In genomic region chr2:60082984-60083636, GRCm38 (mm10) we compare ENCODE assay signal across 8 mouse cellular contexts.
A peak's percentile ranks its signal among the peaks of the same experiment; 100 is the strongest.
DNase-seq lines count a peak whose midpoint lies in the region; ATAC-seq and TF ChIP-seq lines count a peak whose summit lies in the region.

No protein-coding gene starts in this region.

- WGBS in heart, adult 2 months: 32% methylated on average over 7 of the region's 7 CpGs
- WGBS in intestine, embryonic 16.5 days: 60% methylated on average over 7 of the region's 7 CpGs

- H3K4me2 ChIP-seq in intestine, embryonic 16.5 days (ENCODE audit: low read depth, low read length): no peak overlapping the region

- peaks cover 2% of the 10 kb centered on the region for H3K79me2 ChIP-seq in heart, adult 2 months (replicated peaks; ENCODE audit: control insufficient read depth, insufficient read depth, low read length)

- peak; percentile 41 to 45 for DNase-seq in heart, adult 2 months
- DNase-seq in heart, postnatal 25 days (ENCODE audit: low spot score): no peak
- peak; percentile 39 for DNase-seq in A20 (ENCODE audit: low read depth, low spot score)
- peak; percentile 42 for DNase-seq in adrenal gland, postnatal 36 days
- peak; percentile 33 to 36 for DNase-seq in kidney, postnatal 36 days
- DNase-seq in embryo, embryonic 9.5 days (ENCODE audit: extremely low spot score): no peak
- DNase-seq in retina, embryonic 14.5 days (ENCODE audit: low spot score): no peak

- peaks cover 29% of the 10 kb centered on the region for H3K36me3 ChIP-seq in heart, adult 2 months (ENCODE audit: control insufficient read depth, insufficient read depth, low read length)
- H3K36me3 ChIP-seq in intestine, embryonic 16.5 days (ENCODE audit: control insufficient read depth, insufficient read depth, low read length): no peaks in the 10 kb centered on the region

- H3K27me3 ChIP-seq in heart, adult 2 months (ENCODE audit: control insufficient read depth, insufficient read depth, low read length): no peaks in the 10 kb centered on the region
- no peaks in the 10 kb centered on the region for H3K27me3 ChIP-seq in intestine, embryonic 16.5 days (replicated peaks; ENCODE audit: control insufficient read depth, insufficient read depth, low read length)

- no peak for TF ChIP-seq POLR2A in heart, adult 2 months (IDR thresholded peaks at IDR 0.05; ENCODE audit: insufficient read depth, low read depth, low read length)

- peaks cover 26% of the 10 kb centered on the region for H3K4me1 ChIP-seq in heart, adult 2 months (ENCODE audit: control insufficient read depth, insufficient read depth, low read length)
- peaks cover 7% of the 10 kb centered on the region; the same call in 1 of the 2 replicates for H3K4me1 ChIP-seq in intestine, embryonic 16.5 days (ENCODE audit: control insufficient read depth, insufficient read depth, low read length)

- TF ChIP-seq EP300 in heart, adult 2 months (IDR thresholded peaks at IDR 0.05; ENCODE audit: insufficient read depth, low read depth, low read length): no peak

- intact Hi-C loops in heart, adult 2 months (cut with DNase I): no loop called here
- intact Hi-C loops in heart, postnatal 25 days (cut with DNase I): loop anchor here (5.0 kb wide), 1 partner anchor 39 kb away; no protein-coding TSS in a partner anchor

- peak overlapping the region; percentile 65 for H3K27ac ChIP-seq in heart, adult 2 months
- no peak overlapping the region for H3K27ac ChIP-seq in intestine, embryonic 16.5 days (ENCODE audit: low read length)

- no peak overlapping the region for H3K9ac ChIP-seq in heart, adult 2 months (ENCODE audit: low read depth, low read length)
- no peak overlapping the region for H3K9ac ChIP-seq in intestine, embryonic 16.5 days (ENCODE audit: low read depth, low read length)

- no peak for TF ChIP-seq CTCF in heart, adult 2 months (IDR thresholded peaks at IDR 0.05)

- no peak for ATAC-seq in intestine, embryonic 16.5 days

- no peak overlapping the region for H3K4me3 ChIP-seq in heart, adult 2 months
- H3K4me3 ChIP-seq in intestine, embryonic 16.5 days (ENCODE audit: low read length): no peak overlapping the region

- no peaks in the 10 kb centered on the region for H3K9me3 ChIP-seq in intestine, embryonic 16.5 days (ENCODE audit: control insufficient read depth, low read length)

Comparison
In these comparisons a context has a peak if more than half of its experiments do, and no peak if none do; other contexts are left out.
1. DNase-seq: peak in heart, adult 2 months (2 of 2), A20 (single experiment), adrenal gland, postnatal 36 days (2 of 2) and kidney, postnatal 36 days (2 of 2); none in heart, postnatal 25 days (single experiment), embryo, embryonic 9.5 days (single experiment) and retina, embryonic 14.5 days (single experiment).